Mouse (Mus musculus) ES-E14 (cell line): ENCODE results near the gene Anxa6. TPM values are rescaled to one million over a fixed set of nuclear protein-coding genes. Genes with fewer than 3 reads are reported as not detected.

ENCODE experiments used
- DNase-seq: peaks from one replicate; pipeline ENCODE4 v3.0.0-alpha.2; 2013; ENCODE audit warnings: low read depth, low spot score
- H3K27ac ChIP-seq: 2 replicates; pipeline ENCODE4 v1.5.1; 2012; ENCODE audit warnings: low read depth, mild to moderate bottlenecking, low read length, moderate library complexity, mixed read lengths; ENCODE audit not compliant: poor library complexity, insufficient read depth, severe bottlenecking
- H3K36me3 ChIP-seq: 2 replicates; pipeline ENCODE4 v1.6.1; 2012; ENCODE audit warnings: mild to moderate bottlenecking, low read length, moderate library complexity, mixed read lengths; ENCODE audit not compliant: control insufficient read depth, poor library complexity, insufficient read depth, severe bottlenecking
- H3K4me1 ChIP-seq, 2 experiments: fragments of 150-350 bp in 1 of 2; sonication (generic) in 1 of 2; 2 replicates each; pipeline ENCODE4 v1.6.1; 2012; ENCODE audit warnings: low read length in 2 of 2, mild to moderate bottlenecking in 1 of 2, mixed read lengths in 1 of 2; ENCODE audit not compliant: control insufficient read depth in 2 of 2, insufficient read depth in 2 of 2, poor library complexity in 1 of 2
- H3K4me3 ChIP-seq, 2 experiments: fragments of 150-350 bp in 1 of 2; sonication (generic) in 1 of 2; 2 replicates each; pipeline ENCODE4 v1.5.1; 2012; ENCODE audit warnings: low read length in 2 of 2, low read depth in 1 of 2, mild to moderate bottlenecking in 1 of 2, mixed read lengths in 1 of 2; ENCODE audit not compliant: insufficient read depth in 1 of 2, poor library complexity in 1 of 2, severe bottlenecking in 1 of 2
- H3K9ac ChIP-seq: 2 replicates; pipeline ENCODE4 v1.6.1; 2012; ENCODE audit warnings: low read depth, mild to moderate bottlenecking, low read length, mixed read lengths; ENCODE audit not compliant: poor library complexity, insufficient read depth, severe bottlenecking
- H3K9me3 ChIP-seq: fragments of 150-350 bp; sonication (generic); 2 replicates; pipeline ENCODE4 v1.6.1; 2012; ENCODE audit warnings: low read depth, mild to moderate bottlenecking, low read length; ENCODE audit not compliant: control insufficient read depth, insufficient read depth
- CHD2 ChIP-seq: IDR thresholded peaks from 2 replicates; pipeline ENCODE4 v1.6.1; 2014; ENCODE audit warnings: mild to moderate bottlenecking, low read depth, low read length, inconsistent platforms
- HCFC1 ChIP-seq: IDR thresholded peaks from 2 replicates; pipeline ENCODE4 v1.6.1; 2012; ENCODE audit warnings: low read length, inconsistent platforms, borderline replicate concordance; ENCODE audit not compliant: insufficient read depth
- MAFK ChIP-seq: IDR thresholded peaks from 2 replicates; pipeline ENCODE4 v1.6.1; 2014; ENCODE audit warnings: mild to moderate bottlenecking, low read depth, low read length, inconsistent platforms; ENCODE audit not compliant: insufficient read depth
- ZC3H11A ChIP-seq: IDR thresholded peaks from 2 replicates; pipeline ENCODE4 v1.6.1; 2012; ENCODE audit warnings: low read depth, mild to moderate bottlenecking, inconsistent platforms, low read length, borderline replicate concordance
- ZNF384 ChIP-seq: IDR thresholded peaks from 2 replicates; pipeline ENCODE4 v1.6.1; 2012; ENCODE audit warnings: low read depth, low read length, inconsistent platforms
- in situ Hi-C, 2 experiments: fragments of 600-800 bp; cut with MboI; formaldehyde crosslinking; loops; one replicate each; pipeline ENCODE4 v1.15.1; 2025; ENCODE audit warnings: low sequenced_read_pairs in 2 of 2, inconsistent platforms in 1 of 2; ENCODE audit not compliant: unreplicated experiment in 2 of 2
- total RNA-seq: library from RNA; depleted of rRNA; stranded (reverse); fragments of 300-350 nt; gene quantifications from 2 replicates; pipeline ENCODE4 v1.2.3, GENCODE M21; 2012

Gene Anxa6
- total RNA-seq, 1 experiment, result 125 TPM

GRCm38 (mm10) chr11:54952651-54953050 is 80.6 kb downstream of the Anxa6 start:
- no peak for DNase-seq
- Histone ChIP-seq H3K36me3 (peaks cover 5% of the 10 kb centered on the region; the same call in 1 of the 2 replicates), H3K9me3 (no peaks in the 10 kb centered on the region), H3K4me1 (peaks cover 11 to 17% of the 10 kb centered on the region in 2 experiments; a peak in 3 of 4 replicates), H3K9ac (no peak overlapping the region), H3K4me3 (no peak overlapping the region), H3K27ac (no peak overlapping the region)
- in situ Hi-C loops, result no loop called here
- TF ChIP-seq MAFK, result no peak
- no peak for TF ChIP-seq ZC3H11A
- no peak for TF ChIP-seq HCFC1
- TF ChIP-seq ZNF384, result no peak
- TF ChIP-seq CHD2, result no peak

GRCm38 (mm10) chr11:54950684-54951083 is 82.6 kb downstream of the Anxa6 start:
- Histone ChIP-seq H3K27ac (no peak overlapping the region), H3K9me3 (no peaks in the 10 kb centered on the region), H3K9ac (no peak overlapping the region), H3K36me3 (peaks cover 7% of the 10 kb centered on the region; the same call in 1 of the 2 replicates), H3K4me3 (no peak overlapping the region), H3K4me1 (peaks cover 6 to 12% of the 10 kb centered on the region in 2 experiments; a peak in 3 of 4 replicates)
- no peak for DNase-seq
- in situ Hi-C loops, result no loop called here
- TF ChIP-seq ZC3H11A, result no peak
- TF ChIP-seq HCFC1, result no peak
- no peak for TF ChIP-seq ZNF384
- TF ChIP-seq MAFK, result no peak

- Histone ChIP-seq H3K9ac (no peak overlapping the region), H3K27ac (no peak overlapping the region), H3K4me3 (no peak overlapping the region), H3K9me3 (no peaks in the 10 kb centered on the region), H3K4me1 (peaks cover 8 to 15% of the 10 kb centered on the region in 2 experiments; a peak in 3 of 4 replicates), H3K36me3 (peaks cover 7% of the 10 kb centered on the region; the same call in 1 of the 2 replicates)
- in situ Hi-C loops, result no loop called here
- DNase-seq, result no peak
- TF ChIP-seq MAFK, result no peak
- TF ChIP-seq CHD2, result no peak
- TF ChIP-seq ZNF384, result no peak
- TF ChIP-seq ZC3H11A, result no peak
- TF ChIP-seq HCFC1, result no peak
Measured at GRCm38 (mm10) chr11:54949717-54950116, 83.5 kb downstream of the Anxa6 start.

- H3K4me3 ChIP-seq, result no peak overlapping the region
- H3K36me3 ChIP-seq, result peaks cover 6% of the 10 kb centered on the region; the same call in 1 of the 2 replicates
- TF ChIP-seq ZNF384 (no peak), ZC3H11A (no peak)
- DNase-seq, result no peak
- H3K9me3 ChIP-seq, result no peaks in the 10 kb centered on the region
- H3K9ac ChIP-seq, result no peak overlapping the region
- in situ Hi-C loops, result no loop called here
- H3K4me1 ChIP-seq, result peaks cover 15 to 23% of the 10 kb centered on the region in 2 experiments; a peak in 3 of 4 replicates
- no peak overlapping the region for H3K27ac ChIP-seq
Measured at GRCm38 (mm10) chr11:54944702-54945101, 88.5 kb downstream of the Anxa6 start.

- Histone ChIP-seq H3K9ac (no peak overlapping the region), H3K4me3 (no peak overlapping the region), H3K27ac (no peak overlapping the region), H3K9me3 (no peaks in the 10 kb centered on the region), H3K4me1 (peaks cover 23 to 38% of the 10 kb centered on the region in 2 experiments), H3K36me3 (peaks cover 32% of the 10 kb centered on the region; the same call in 1 of the 2 replicates)
- no peak for DNase-seq
- TF ChIP-seq ZC3H11A (no peak), MAFK (no peak), ZNF384 (no peak), CHD2 (no peak), HCFC1 (no peak)
- in situ Hi-C loops, result no loop called here
Measured at GRCm38 (mm10) chr11:54940056-54940455, 93.2 kb downstream of the Anxa6 start.
